Mouse (Mus musculus): Measurements from ENCODE around the gene Cers2. TPM values are rescaled to one million over a fixed set of nuclear protein-coding genes. Genes with fewer than 3 reads are reported as not detected.

Cers2 gene
- polyA plus RNA-seq, 1 experiment from 2014 or later = 93.4 TPM

GRCm38 (mm10) chr3:95310496-95310895 lies 4.1 kb upstream of the Cers2 start:
- WGBS = 71% methylated on average over 3 of the region's 3 CpGs
- Histone ChIP-seq H3K9me3 (replicated peaks) (no peaks in the 10 kb centered on the region), H3K4me2 (no peak overlapping the region), H3K27ac (replicated peaks) (no peak overlapping the region), H3K4me1 (peaks cover 9% of the 10 kb centered on the region; the same call in 1 of the 2 replicates), H3K9ac (replicated peaks) (no peak overlapping the region), H3K27me3 (replicated peaks) (no peaks in the 10 kb centered on the region), H3K4me3 (replicated peaks) (no peak overlapping the region), H3K36me3 (no peaks in the 10 kb centered on the region)
- no peak for ATAC-seq (ENCODE audit: low FRiP score)

GRCm38 (mm10) chr3:95310968-95311882 lies 3.4 kb upstream of the Cers2 start:
- Histone ChIP-seq H3K4me2 (no peak overlapping the region), H3K27ac (replicated peaks) (no peak overlapping the region), H3K36me3 (no peaks in the 10 kb centered on the region), H3K4me3 (replicated peaks) (no peak overlapping the region), H3K4me1 (peaks cover 16% of the 10 kb centered on the region), H3K27me3 (replicated peaks) (no peaks in the 10 kb centered on the region), H3K9ac (replicated peaks) (no peak overlapping the region), H3K9me3 (replicated peaks) (no peaks in the 10 kb centered on the region)
- no peak for ATAC-seq (ENCODE audit: low FRiP score)
- 66% methylated on average over 9 of the region's 9 CpGs for WGBS

- 81% methylated on average over 6 of the region's 6 CpGs for WGBS
- no peak for ATAC-seq (ENCODE audit: low FRiP score)
- H3K27me3 ChIP-seq (replicated peaks) = no peaks in the 10 kb centered on the region
- H3K9ac ChIP-seq (replicated peaks) = no peak overlapping the region
- H3K27ac ChIP-seq (replicated peaks) = no peak overlapping the region
- H3K36me3 ChIP-seq = no peaks in the 10 kb centered on the region
- peaks cover 27% of the 10 kb centered on the region for H3K4me1 ChIP-seq
- H3K9me3 ChIP-seq (replicated peaks) = no peaks in the 10 kb centered on the region
- H3K4me3 ChIP-seq (replicated peaks) = no peak overlapping the region
- no peak overlapping the region for H3K4me2 ChIP-seq
These were observed 2.0 kb upstream of the Cers2 start for GRCm38 (mm10) chr3:95312623-95313022.

GRCm38 (mm10) chr3:95313476-95313875 lies 1.1 kb upstream of the Cers2 start:
- 50% methylated on average over 7 of the region's 7 CpGs for WGBS
- no peaks in the 10 kb centered on the region for H3K36me3 ChIP-seq
- ATAC-seq (ENCODE audit: low FRiP score) = no peak
- no peaks in the 10 kb centered on the region for H3K27me3 ChIP-seq (replicated peaks)
- H3K9ac ChIP-seq (replicated peaks) = no peak overlapping the region
- no peak overlapping the region for H3K4me3 ChIP-seq (replicated peaks)
- no peaks in the 10 kb centered on the region for H3K9me3 ChIP-seq (replicated peaks)
- H3K4me1 ChIP-seq = peaks cover 31% of the 10 kb centered on the region
- no peak overlapping the region for H3K4me2 ChIP-seq
- no peak overlapping the region for H3K27ac ChIP-seq (replicated peaks)

- Histone ChIP-seq H3K27ac (replicated peaks) (peak overlapping the region; percentile 89; the same call in 1 of the 2 replicates), H3K27me3 (replicated peaks) (no peaks in the 10 kb centered on the region), H3K36me3 (no peaks in the 10 kb centered on the region), H3K4me3 (replicated peaks) (peak overlapping the region; percentile 88), H3K4me1 (peaks cover 31% of the 10 kb centered on the region), H3K4me2 (peak overlapping the region; percentile 80), H3K9me3 (replicated peaks) (no peaks in the 10 kb centered on the region), H3K9ac (replicated peaks) (peak overlapping the region; percentile 98; the same call in 1 of the 2 replicates)
- 69% methylated on average over 6 of the region's 6 CpGs for WGBS
- ATAC-seq (ENCODE audit: low FRiP score) = no peak
These were observed 516 bp upstream of the Cers2 start for GRCm38 (mm10) chr3:95314075-95314474.

- H3K27ac ChIP-seq (replicated peaks) = peak overlapping the region; percentile 89
- ATAC-seq (ENCODE audit: low FRiP score) = peak; percentile 92
- peaks cover 34% of the 10 kb centered on the region for H3K4me1 ChIP-seq
- H3K36me3 ChIP-seq = peaks cover 7% of the 10 kb centered on the region
- H3K4me2 ChIP-seq = peak overlapping the region; percentile 80
- H3K27me3 ChIP-seq (replicated peaks) = no peaks in the 10 kb centered on the region
- H3K4me3 ChIP-seq (replicated peaks) = peak overlapping the region; percentile 88
- H3K9me3 ChIP-seq (replicated peaks) = no peaks in the 10 kb centered on the region
- WGBS = under 1% methylated on average over 61 of the region's 71 CpGs
- H3K9ac ChIP-seq (replicated peaks) = peak overlapping the region; percentile 98
These were observed 678 bp downstream of the Cers2 start for GRCm38 (mm10) chr3:95315094-95315843.

- peak overlapping the region; percentile 98 for H3K9ac ChIP-seq (replicated peaks)
- no peaks in the 10 kb centered on the region for H3K27me3 ChIP-seq (replicated peaks)
- peak overlapping the region; percentile 88 for H3K4me3 ChIP-seq (replicated peaks)
- WGBS = 17% methylated on average over 9 of the region's 9 CpGs
- peak overlapping the region; percentile 89 for H3K27ac ChIP-seq (replicated peaks)
- H3K4me2 ChIP-seq = peak overlapping the region; percentile 80
- no peaks in the 10 kb centered on the region for H3K9me3 ChIP-seq (replicated peaks)
- H3K4me1 ChIP-seq = peaks cover 34% of the 10 kb centered on the region
- ATAC-seq (ENCODE audit: low FRiP score) = no peak; the same call in 1 of the 2 replicates
- H3K36me3 ChIP-seq = peaks cover 14% of the 10 kb centered on the region
These were observed 1.4 kb downstream of the Cers2 start for GRCm38 (mm10) chr3:95315844-95316550.

GRCm38 (mm10) chr3:95317414-95318080 lies 3.0 kb downstream of the Cers2 start:
- Histone ChIP-seq H3K4me3 (replicated peaks) (no peak overlapping the region), H3K9ac (replicated peaks) (no peak overlapping the region), H3K4me2 (peak overlapping the region; percentile 24), H3K9me3 (replicated peaks) (no peaks in the 10 kb centered on the region), H3K27ac (replicated peaks) (no peak overlapping the region), H3K27me3 (replicated peaks) (no peaks in the 10 kb centered on the region), H3K4me1 (peaks cover 34% of the 10 kb centered on the region), H3K36me3 (peaks cover 29% of the 10 kb centered on the region)
- ATAC-seq (ENCODE audit: low FRiP score) = no peak
- 25% methylated on average over 12 of the region's 12 CpGs for WGBS

- no peak overlapping the region for H3K27ac ChIP-seq (replicated peaks)
- peaks cover 38% of the 10 kb centered on the region for H3K36me3 ChIP-seq
- no peak overlapping the region for H3K4me3 ChIP-seq (replicated peaks)
- peaks cover 34% of the 10 kb centered on the region for H3K4me1 ChIP-seq
- H3K9ac ChIP-seq (replicated peaks) = no peak overlapping the region
- H3K9me3 ChIP-seq (replicated peaks) = no peaks in the 10 kb centered on the region
- ATAC-seq (ENCODE audit: low FRiP score) = no peak
- 54% methylated on average over 6 of the region's 6 CpGs for WGBS
- no peaks in the 10 kb centered on the region for H3K27me3 ChIP-seq (replicated peaks)
- no peak overlapping the region for H3K4me2 ChIP-seq
These were observed 4.0 kb downstream of the Cers2 start for GRCm38 (mm10) chr3:95318548-95318947.

GRCm38 (mm10) chr3:95319110-95319509 lies 4.5 kb downstream of the Cers2 start:
- Histone ChIP-seq H3K27me3 (replicated peaks) (no peaks in the 10 kb centered on the region), H3K4me1 (peaks cover 34% of the 10 kb centered on the region), H3K36me3 (peaks cover 44% of the 10 kb centered on the region), H3K9ac (replicated peaks) (no peak overlapping the region), H3K4me2 (no peak overlapping the region), H3K27ac (replicated peaks) (no peak overlapping the region), H3K9me3 (replicated peaks) (no peaks in the 10 kb centered on the region), H3K4me3 (replicated peaks) (no peak overlapping the region)
- 66% methylated on average over 2 of the region's 2 CpGs for whole genome bisulfite sequencing
- no peak for ATAC-seq (ENCODE audit: low FRiP score)

All from neural tube, embryonic 15.5 days (tissue).